Mouse (Mus musculus): Measurements from ENCODE around the gene Idh1. TPM values are rescaled to one million over a fixed set of nuclear protein-coding genes. Genes with fewer than 3 reads are reported as not detected.

The Idh1 gene
- polyA plus RNA-seq (2012; rRNA removed): 6.1 and 9.3 TPM in 2 replicates

DNA sequence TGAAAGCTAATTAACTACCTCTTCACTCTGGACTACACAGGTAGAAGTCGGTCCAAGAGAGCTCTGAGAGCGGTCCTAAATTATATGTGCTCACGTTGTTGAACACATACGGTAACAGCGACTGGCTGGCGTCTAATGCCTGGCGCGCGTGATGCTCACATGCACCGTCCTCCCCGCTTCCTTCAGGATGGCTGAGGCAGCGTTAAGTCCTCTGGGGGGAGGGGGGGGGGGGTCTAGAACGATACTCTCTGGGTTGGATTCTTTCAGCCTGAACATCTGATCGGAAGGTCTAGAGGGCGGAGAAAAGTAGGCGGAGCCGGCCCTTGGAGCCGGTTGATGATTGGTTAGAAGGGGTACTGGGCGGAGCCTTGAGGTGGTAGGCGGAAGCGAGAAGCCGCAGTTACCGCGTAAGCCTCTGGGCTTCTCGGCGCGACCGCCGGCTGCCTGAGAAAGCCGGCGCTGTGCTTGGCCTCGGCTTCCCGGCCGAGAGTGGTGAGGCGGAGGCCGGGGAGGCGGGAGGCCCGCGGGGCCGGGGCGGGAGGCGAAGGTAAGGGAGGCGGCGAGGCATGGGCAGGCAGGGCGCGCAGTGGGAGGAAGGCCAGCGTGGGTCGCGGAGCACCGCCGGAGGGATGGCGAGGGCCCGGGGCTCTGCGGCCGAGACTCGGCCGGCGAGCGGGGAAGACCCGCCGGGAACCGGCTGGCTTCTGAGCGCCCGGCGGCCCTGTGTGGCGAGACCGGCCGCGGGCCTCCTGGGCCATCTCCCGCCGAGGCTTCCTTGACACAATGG is at the start of gene Idh1, which contains the start of gene Pikfyve:
Idh1 (minus strand) TSS at position 214 of the 787 bp plus-strand sequence.
Pikfyve (plus strand) TSS at position 397 of the 787 bp plus-strand sequence.

DNA sequence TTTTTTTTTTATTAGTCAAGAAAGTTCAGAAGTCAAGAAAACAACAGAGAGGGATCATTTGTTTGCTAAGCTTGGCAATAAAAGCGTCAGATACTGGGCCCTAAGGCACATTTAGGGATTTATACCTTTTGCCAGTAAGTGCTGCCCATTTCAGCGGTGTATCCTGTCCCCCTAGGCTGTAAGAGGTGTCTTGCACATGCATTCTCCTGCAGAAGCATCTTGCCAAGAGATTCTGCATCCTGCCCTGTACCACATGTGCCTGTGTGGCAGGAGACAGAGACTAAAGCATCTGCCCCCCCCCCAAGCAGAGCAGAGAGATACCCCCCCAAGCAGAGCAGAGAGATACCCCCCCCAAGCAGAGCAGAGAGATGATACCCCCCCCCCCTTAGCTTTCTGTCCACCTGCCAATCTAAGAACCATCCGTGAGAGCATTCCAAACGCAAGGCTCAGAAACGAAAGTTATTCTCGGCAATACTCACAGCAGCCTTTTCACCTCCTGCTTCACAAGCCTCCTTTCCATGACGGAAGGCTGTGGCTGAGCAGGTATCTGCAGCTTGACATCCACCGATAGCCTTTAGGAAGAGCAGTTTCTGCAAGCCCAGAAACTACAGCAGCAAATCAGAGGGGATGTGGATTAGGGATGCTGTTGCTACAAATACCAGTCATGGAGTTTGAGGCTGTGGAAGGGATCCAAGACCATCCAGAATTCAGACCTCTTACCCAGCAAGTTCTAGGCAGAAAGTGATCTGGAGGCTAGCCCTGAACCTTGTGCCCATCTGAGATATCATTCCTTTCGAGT is 63.5 kb downstream of the Idh1 start, which contains the start of gene D630023F18Rik:
D630023F18Rik (minus strand) TSS at position 641 of the 799 bp plus-strand sequence.

DNA sequence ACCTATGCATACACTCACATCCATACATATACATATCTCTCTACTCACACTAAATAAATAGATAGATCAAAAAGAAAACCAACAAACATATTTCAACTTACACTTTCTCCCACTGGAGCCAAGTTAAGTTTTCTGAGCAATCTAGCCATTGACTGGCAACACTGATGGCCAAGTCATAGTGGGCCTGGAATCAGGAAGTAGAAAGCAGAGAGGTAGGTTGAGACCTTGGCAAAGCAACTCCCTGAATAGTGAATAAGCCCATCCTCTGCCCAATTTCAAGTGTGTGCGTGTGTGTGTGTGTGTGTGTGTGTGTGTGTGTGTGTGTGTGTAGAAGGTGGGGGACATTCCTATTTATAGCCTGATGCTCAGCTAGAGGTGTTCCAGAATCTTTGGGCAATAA is 66.9 kb downstream of the Idh1 start, which contains the start of gene Gm28845:
Gm28845 (minus strand) TSS at position 121 of the 400 bp plus-strand sequence.

Other genes starting within 250 kb of the Idh1 start
- 0.68 and 0.96 TPM in 2 replicates for gene Plekhm3, start 229.7 kb downstream of the Idh1 start, polyA plus RNA-seq (2012; rRNA removed)
- 0.11 TPM in 1 of 2 replicates, not detected in the other for gene Akr1cl, start 153.7 kb downstream of the Idh1 start, polyA plus RNA-seq (2012; rRNA removed)
- gene Cryge, start 135.4 kb downstream of the Idh1 start, polyA plus RNA-seq (2012; rRNA removed): not detected in 2 replicates
- gene Crygd, start 123.0 kb downstream of the Idh1 start, polyA plus RNA-seq (2012; rRNA removed): not detected in 2 replicates
- 0.11 TPM in 1 of 2 replicates, not detected in the other for gene Crygc, start 112.8 kb downstream of the Idh1 start, polyA plus RNA-seq (2012; rRNA removed)
- gene Crygb, start 104.2 kb downstream of the Idh1 start, polyA plus RNA-seq (2012; rRNA removed): not detected in 2 replicates
- gene Cryga, start 83.1 kb downstream of the Idh1 start, polyA plus RNA-seq (2012; rRNA removed): 0.15 TPM in 1 of 2 replicates, not detected in the other
- gene Gm28845, start 66.9 kb downstream of the Idh1 start, polyA plus RNA-seq (2012; rRNA removed): not detected in 2 replicates
- 0.05 TPM in 1 of 2 replicates, not detected in the other for gene D630023F18Rik, start 63.3 kb downstream of the Idh1 start, polyA plus RNA-seq (2012; rRNA removed)
- 0.75 and 0.89 TPM in 2 replicates for gene Pikfyve, start 183 bp upstream of the Idh1 start, polyA plus RNA-seq (2012; rRNA removed)
- not detected in 2 replicates for gene Pth2r, start 95.6 kb upstream of the Idh1 start, polyA plus RNA-seq (2012; rRNA removed)

Measured in stomach, adult 2 months (tissue).